Mouse (Mus musculus) testis, postnatal 14 days (tissue): ENCODE measurements around the gene Ypel5.
A peak's percentile ranks its signal among the peaks of the same experiment; 100 is the strongest.

Experiments used
- DNase-seq: peaks from one replicate; pipeline ENCODE4 v3.0.0; 2021; ENCODE audit warnings: low spot score

Gene Ypel5

GRCm38 (mm10) chr17:72844949-72845490, 8.8 kb downstream of the Ypel5 start:
- DNase-seq, result no peak

- no peak for DNase-seq
Measured at GRCm38 (mm10) chr17:72845521-72845920, 9.3 kb downstream of the Ypel5 start.

- DNase-seq, result no peak
Measured at GRCm38 (mm10) chr17:72855298-72855697, 19.0 kb downstream of the Ypel5 start.

GRCm38 (mm10) chr17:72857677-72858633, 21.7 kb downstream of the Ypel5 start:
- DNase-seq, result no peak

- no peak for DNase-seq
Measured at GRCm38 (mm10) chr17:72863226-72863625, 27.0 kb downstream of the Ypel5 start.

GRCm38 (mm10) chr17:72866624-72867245, 30.5 kb downstream of the Ypel5 start:
- DNase-seq, result no peak

- DNase-seq, result no peak
Measured at GRCm38 (mm10) chr17:72868181-72868580, 31.9 kb downstream of the Ypel5 start.

- peak; percentile 24 for DNase-seq
Measured at GRCm38 (mm10) chr17:72878979-72879378, 42.7 kb downstream of the Ypel5 start.

- DNase-seq, result no peak
Measured at GRCm38 (mm10) chr17:72880156-72880555, 43.9 kb downstream of the Ypel5 start.

GRCm38 (mm10) chr17:72881051-72881450, 44.8 kb downstream of the Ypel5 start:
- DNase-seq, result no peak

- no peak for DNase-seq
Measured at GRCm38 (mm10) chr17:72881804-72882203, 45.6 kb downstream of the Ypel5 start.

GRCm38 (mm10) chr17:72889556-72890397, 53.5 kb downstream of the Ypel5 start:
- peak; percentile 34 for DNase-seq

- DNase-seq, result no peak
Measured at GRCm38 (mm10) chr17:72890398-72890898, 54.2 kb downstream of the Ypel5 start.

- DNase-seq, result no peak
Measured at GRCm38 (mm10) chr17:72891556-72891955, 55.3 kb downstream of the Ypel5 start.

GRCm38 (mm10) chr17:72895506-72895905, 59.3 kb downstream of the Ypel5 start:
- DNase-seq, result no peak

GRCm38 (mm10) chr17:72897076-72897475, 60.8 kb downstream of the Ypel5 start:
- no peak for DNase-seq

GRCm38 (mm10) chr17:72897961-72898360, 61.7 kb downstream of the Ypel5 start:
- DNase-seq, result no peak

- DNase-seq, result no peak
Measured at GRCm38 (mm10) chr17:72898775-72899174, 62.5 kb downstream of the Ypel5 start.
